Mouse (Mus musculus): Measurements from ENCODE around the gene Kxd1. TPM values are rescaled to one million over a fixed set of nuclear protein-coding genes. Genes with fewer than 3 reads are reported as not detected.

The Kxd1 gene
- total RNA-seq, 2 experiments from 2014 or later: 76.3 to 80.6 TPM

- no peak for DNase-seq (ENCODE audit: low spot score)
Observed at GRCm38 (mm10) chr8:70495001-70495770, 32.6 kb downstream of the Kxd1 start.

DNA sequence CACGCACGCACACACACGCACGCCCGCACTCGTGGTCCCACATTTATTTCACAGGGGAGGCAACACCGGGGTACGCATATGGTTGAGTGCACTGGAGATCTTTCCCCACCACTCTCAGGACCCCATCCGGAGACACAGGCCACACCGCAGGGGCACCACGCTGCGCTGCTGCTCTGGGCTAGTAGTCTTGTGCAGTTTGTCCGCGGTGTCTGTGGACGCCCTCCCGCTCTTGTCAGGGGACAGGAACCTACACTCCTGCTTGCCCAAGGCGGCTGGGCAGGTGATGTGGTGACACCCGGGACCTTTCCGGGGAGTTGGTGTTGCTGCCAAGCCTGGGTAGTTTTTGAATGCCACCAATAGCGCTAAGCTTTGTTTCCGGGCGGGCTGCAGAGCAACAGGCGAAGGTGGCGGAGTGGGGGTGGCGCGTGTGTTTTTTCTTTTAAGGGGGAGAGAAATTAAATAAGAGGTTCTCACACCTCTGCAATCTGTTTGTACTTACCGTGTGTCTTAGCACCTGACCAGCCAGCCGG is 33.3 kb downstream of the Kxd1 start:
- DNase-seq (ENCODE audit: low spot score): no peak

DNA sequence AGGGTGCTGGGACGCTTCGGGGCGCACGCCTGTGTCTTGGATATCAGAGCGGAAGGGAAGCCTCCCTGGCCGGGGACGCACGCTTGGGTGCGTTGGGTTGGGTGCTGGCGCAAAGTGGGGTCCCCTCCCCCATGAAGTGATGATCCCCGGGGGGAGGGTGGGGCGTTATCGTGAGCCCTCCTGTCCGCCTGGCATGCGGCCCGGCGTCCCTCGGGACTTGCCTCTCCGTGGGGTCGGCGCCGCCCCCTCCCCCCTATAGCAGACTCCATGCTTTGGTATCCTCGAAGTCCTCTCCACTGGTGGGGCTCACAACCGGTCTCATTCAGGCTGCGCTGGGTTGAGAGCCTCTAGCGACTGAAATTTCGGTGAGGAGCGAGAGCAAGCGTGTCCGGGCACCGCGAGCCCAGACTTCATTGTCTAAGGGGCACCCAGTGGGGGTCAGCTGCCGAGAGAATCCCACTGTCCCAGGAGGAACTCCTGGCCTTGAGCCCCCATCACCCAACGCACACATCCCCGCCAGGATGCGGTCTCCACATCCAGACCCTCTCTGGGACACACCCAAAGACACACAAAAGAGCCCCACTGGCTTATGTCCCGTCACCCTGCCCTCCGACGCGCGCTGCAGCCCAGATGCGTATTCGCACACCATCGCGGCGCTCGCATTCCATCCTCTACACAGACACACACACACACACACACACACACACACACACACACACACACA is 33.9 kb downstream of the Kxd1 start:
- no peak for DNase-seq (ENCODE audit: low spot score)

DNA sequence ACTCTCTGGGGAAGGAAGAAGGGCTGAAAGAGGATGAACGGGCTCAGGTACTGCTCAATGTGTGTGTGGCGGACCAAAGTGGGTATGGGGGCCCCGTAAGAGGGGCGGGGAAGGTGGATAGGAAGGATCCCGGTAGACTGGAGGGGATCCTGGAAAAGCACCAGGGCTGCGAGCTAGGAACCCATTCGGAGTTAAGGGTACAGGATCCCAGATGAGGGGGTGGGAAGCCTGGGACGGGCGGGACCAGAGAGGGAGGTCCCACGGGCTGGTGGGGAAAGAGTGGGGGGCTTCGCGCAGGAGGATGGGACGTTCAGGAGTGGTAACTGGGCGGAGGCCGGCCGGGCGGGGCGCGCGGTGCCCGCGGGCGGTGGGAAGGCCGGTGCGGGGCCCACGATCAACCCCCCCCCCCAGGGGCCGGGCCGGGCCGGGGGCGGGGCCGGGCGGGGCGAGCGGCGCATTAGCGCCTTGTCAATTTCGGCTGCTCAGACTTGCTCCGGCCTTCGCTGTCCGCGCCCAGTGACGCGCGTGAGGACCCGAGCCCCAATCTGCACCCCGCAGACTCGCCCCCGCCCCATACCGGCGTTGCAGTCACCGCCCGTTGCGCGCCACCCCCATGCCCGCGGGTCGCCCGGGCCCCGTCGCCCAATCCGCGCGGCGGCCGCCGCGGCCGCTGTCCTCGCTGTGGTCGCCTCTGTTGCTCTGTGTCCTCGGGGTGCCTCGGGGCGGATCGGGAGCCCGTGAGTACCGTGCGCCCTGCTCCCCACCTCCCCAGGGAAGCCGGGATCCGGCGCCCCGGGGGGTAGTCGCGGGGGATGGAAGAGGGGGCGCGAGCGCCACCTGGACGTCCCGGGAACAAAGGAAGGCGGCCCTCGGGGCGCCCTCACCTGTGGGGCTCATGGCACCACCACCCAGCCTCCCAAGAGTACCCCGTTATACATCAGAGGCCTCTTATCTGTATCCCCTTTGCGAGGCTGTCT is 34.8 kb downstream of the Kxd1 start, which contains the start of gene Crlf1:
Gene Crlf1, plus strand, starts transcription at position 495 of the 977 bp plus-strand sequence.
- DNase-seq (ENCODE audit: low spot score): no peak

- DNase-seq (ENCODE audit: low spot score): no peak
Observed at GRCm38 (mm10) chr8:70490880-70491495, 36.8 kb downstream of the Kxd1 start.

DNA sequence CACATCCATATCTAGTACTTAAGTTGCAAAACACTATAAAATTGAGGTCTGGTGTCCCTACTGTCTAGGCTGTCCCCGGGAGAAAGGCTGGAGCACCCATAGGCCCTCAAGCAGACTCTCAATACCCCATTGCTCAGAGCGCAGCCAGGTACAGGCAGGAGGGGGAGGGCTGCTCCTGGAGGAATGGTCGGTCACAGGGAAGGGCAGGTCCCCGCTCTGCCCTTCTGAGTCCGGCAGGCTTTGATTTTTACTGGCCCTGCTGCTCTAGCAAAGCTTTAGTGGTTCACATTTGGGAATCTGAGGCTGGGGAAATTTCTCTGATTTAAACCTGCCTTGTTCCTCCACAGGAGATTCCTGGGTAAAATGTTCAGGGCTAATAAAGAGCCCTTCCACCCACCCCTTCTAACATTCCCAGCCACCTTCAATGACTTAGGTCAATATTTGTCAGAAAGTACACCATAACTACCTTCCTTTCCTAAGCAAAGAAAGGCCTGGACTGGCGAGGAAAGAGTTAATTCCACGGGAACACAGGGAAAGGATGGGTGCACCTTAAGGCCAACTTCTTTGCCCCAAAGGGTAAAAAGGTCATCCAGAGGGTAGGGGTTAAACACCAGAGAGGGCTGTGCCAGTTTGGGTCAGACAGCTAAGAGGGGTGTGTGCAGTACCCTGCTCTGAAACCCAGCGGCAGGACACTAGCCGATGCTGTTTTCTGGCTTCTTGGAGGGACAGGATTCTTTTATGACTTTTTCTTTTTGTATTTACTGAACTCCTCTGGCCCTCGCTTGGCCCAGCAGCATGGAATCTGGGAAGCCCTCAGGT is 37.5 kb downstream of the Kxd1 start:
- DNase-seq (ENCODE audit: low spot score): no peak

- no peak for DNase-seq (ENCODE audit: low spot score)
Observed at GRCm38 (mm10) chr8:70489576-70489975, 38.2 kb downstream of the Kxd1 start.

DNA sequence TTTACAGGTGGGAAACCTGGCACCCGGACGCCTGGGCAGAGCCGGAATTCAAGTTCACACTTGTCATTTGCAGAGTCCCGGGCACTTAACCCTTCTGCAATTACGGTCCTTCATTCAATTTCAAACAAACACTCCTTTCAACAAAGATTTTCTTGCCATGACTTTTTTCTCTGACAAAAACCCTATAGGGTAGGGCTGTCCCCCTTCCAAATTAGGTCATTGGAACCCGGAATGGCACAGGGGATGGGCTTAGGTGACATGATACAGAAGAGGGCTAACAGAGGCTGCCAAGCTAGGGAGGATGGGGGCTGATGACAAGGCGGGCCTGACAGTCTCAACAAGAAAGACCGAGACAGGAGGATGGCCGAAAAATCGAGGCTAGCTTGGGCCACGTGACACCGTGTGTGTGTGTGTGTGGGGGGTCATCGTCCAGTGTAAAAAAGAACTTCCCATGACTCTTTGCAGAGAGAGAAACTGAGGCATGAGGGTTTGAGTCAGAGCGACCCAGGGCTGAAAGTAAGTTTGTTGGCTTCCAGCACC is 38.8 kb downstream of the Kxd1 start:
- DNase-seq (ENCODE audit: low spot score): no peak

DNA sequence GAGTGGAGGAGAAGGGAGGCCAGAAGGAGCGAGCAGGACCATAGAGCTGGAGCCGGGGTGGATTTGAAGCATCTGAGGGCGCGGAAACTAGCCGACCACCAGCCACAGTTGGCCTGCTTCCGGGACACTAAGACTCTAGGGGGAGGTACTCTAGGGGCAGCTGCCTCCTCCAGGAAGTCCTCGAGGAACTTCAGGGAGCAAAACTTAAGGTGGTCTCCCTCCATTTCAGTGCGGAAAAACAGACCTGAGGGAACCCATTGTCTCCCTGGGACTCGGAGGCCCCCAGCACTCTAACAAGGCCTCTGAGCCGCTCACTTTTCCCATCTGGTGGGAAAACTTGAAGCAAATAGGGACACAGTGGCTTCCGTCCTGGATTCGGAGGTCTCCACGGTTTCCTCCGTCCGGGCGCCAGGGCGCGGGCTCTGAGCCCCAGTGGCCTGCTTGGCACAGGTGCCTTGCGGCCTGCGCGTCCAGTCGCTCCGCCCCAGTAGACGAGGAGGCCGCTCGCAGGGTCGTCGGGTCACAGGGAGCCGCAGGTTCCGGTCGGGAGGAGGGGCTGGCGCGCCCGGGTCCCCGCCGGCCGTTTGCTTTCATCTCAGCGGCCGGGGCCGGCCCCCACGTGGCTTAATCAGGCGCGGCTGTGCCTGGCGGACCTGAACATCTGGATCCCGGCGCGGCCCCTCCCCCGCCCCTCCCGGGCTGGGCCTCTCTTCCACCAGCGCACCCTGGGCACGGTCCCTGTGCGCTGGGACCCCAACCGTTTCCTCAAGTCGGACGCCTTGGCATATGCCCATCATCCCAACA is 39.6 kb downstream of the Kxd1 start:
- DNase-seq (ENCODE audit: low spot score): no peak

DNA sequence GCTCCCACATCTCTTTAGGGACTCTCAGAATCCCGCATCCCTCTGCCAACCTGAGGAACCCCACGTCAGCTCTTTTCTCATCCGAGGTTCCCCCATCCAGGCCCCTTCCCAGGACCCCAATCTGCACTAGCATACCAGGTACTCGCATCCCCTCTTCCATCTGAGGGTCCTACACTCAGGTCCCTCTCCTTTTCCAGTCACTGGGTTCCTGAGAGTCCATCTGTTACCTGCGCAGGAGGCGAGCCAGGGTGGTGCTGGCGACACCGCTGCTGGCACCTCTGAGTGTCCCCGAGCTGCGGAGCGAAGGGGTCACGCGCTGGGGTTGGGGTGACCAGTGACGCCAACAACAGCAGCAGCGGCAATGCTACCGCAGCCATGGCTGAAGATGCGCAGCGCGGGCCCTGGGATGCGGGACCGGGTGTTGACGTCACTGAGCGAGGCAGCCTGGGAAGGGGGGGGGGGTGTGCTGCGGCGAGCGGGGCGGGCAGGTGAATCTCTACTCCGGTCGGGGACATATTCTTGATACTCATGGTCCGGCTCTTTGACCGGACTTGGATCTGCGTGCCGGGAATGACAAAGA is 40.7 kb downstream of the Kxd1 start, which contains the start of gene Tmem59l:
Gene Tmem59l, minus strand, starts transcription at position 418 of the 580 bp plus-strand sequence.
- no peak for DNase-seq (ENCODE audit: low spot score)

GRCm38 (mm10) chr8:70486191-70486681 is 41.5 kb downstream of the Kxd1 start:
- no peak for DNase-seq (ENCODE audit: low spot score)

DNA sequence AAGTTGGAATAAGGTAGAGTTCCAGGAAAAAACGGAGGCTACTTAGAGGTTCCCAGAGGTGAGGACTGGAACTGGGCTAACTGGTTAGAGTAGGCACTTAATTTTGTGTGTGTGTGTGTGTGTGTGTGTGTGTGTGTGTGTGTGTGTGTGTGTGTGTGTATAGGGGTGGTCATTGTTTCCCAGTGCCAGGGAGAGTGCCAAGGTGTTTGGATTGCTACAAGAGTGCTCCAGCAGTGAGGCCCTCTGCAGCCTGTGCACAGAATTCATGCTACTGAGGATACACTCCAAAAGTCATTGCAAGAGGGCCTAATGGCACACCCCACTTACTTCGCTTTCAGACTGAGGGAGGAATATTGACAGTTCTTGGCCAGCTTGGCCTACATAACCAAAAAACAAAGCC is 44.8 kb downstream of the Kxd1 start:
- DNase-seq (ENCODE audit: low spot score): no peak

- no peak for DNase-seq (ENCODE audit: low spot score)
Observed at GRCm38 (mm10) chr8:70481908-70482307, 45.8 kb downstream of the Kxd1 start.

DNA sequence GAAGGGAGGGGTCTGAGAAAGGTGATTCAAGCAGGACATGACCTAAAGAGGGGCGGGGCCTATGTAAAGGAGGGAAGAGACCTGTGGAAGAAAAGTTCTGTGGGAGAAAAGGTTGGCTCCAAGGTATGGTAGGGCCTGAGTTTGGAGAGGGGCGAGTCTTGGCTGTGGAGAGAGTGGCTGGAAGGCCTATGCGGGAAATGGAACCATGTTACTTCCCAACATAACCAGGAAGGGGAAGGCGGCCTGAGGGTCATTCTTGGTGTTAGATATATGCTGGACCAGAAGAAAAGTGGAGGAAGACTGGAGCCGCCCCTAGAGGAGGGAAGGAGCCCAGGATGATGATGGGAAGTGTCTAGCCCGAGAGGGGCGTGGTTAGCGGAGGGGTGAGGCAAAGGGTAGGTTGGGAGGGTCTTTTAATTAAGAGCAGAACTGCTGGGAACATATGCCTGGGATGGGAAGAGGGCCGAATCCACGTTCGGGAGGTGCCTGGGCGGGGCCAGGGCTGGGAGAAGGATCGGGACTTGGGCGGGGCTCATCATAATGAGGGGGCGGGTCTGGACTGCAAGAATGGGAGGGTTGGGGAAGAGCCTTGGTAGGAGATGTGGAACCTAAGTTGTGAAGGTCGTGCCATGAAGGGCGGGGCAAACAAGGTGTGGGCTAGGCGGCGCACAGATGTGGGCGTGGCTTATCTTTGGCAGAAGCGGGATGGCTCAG is 50.3 kb downstream of the Kxd1 start:
- no peak for DNase-seq (ENCODE audit: low spot score)

DNA sequence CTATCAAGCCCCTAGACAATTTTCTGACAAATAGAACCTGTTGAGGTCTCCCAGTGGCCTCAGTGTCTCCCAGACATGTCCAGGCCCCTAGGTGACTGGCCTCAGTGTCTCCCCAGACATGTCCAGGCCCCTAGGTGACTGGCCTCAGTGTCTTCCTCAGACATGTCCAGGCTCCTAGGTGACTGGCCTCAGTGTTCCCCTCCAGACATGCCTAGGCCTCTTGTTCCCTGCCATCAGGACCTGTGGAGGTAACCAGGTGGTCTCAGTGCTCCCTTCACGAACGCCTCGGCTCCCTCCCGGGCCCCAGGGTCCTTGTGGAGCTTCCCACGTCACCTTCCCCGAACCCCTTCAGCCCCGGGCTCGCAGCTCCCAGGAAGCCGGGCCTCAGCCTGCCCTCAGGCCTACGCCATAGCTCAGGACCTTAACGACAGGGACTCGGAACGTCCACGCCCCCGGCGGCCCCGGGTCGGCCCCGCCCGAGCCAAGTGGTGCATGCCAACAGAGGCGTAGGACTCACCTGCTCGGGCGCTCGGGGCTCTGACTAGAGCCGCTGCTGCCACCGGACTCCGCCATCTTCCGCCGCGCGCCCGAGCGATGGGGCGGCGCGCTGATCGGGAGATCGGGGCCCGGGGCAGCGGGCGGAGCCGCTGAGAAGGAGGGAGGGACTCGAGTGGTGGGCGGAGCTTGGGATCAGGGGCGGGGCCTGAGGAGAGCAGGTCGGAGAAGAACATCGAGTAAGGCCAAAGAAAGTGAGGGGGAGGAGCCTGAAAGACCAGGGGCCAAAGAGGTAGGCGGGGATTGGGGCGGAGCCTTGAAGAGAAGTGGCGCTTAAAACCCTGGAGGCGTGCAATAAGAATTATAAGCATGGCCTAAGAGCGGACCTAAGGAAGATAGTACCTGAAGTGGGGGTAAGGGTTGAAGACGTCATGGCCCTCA is 51.2 kb downstream of the Kxd1 start, which contains the start of gene Klhl26:
Gene Klhl26, minus strand, starts transcription at position 636 of the 936 bp plus-strand sequence.
- peak; percentile 97 for DNase-seq (ENCODE audit: low spot score)

DNA sequence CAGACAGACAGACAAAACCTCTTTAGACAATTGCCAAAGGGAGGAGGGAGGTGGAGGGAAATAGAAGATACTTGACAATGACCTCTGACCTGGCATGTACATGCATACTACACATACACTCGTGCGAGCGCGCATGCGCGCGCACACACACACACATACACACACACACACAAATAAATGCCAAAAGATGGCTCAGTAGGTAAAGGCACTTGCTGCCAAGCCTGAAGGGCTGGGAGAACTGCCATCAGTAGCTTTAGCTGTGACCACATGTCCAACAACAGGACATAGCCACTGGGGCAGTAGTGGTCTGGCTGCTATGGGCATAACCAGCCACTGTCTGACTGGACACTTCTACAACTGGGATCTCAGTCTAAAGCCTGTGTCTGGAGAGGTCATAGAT is 55.9 kb downstream of the Kxd1 start:
- DNase-seq (ENCODE audit: low spot score): no peak

All from gastrocnemius, adult 18-20 months (tissue).